Mouse (Mus musculus) kidney, adult 2 months (tissue): ENCODE results near the gene Kyat1.

Source experiments
- CTCF ChIP-seq: fragments of 200-500 bp; conservative IDR thresholded peaks from 2 replicates; pipeline ENCODE4 v1.5.1; 2011; ENCODE audit warnings: low read depth, mild to moderate bottlenecking, control low read depth, low read length, moderate library complexity, mixed read lengths; ENCODE audit not compliant: insufficient read depth, insufficient read length
- POLR2A ChIP-seq: fragments of 200-500 bp; IDR thresholded peaks from one replicate; pipeline ENCODE4 v1.6.1; 2011; ENCODE audit warnings: low read depth, low read length, control low read depth

- TF ChIP-seq CTCF (peak; percentile 32; the same call in 1 of the 2 replicates), POLR2A (no peak)
Measured at GRCm38 (mm10) chr2:30237199-30237880, 31.7 kb upstream of the Kyat1 start, which contains the start of gene Lrrc8a.
